Mouse (Mus musculus) intestine, embryonic 15.5 days (tissue): ENCODE data around the gene Ttll5. TPM values are rescaled to one million over a fixed set of nuclear protein-coding genes. Genes with fewer than 3 reads are reported as not detected.

ENCODE experiments used
- ATAC-seq: fragments of 200-750 bp; cut with Nextera tagmentation; 2 replicates; pipeline ENCODE4 v1.8.0; 2017; ENCODE audit warnings: moderate TSS enrichment, moderate library complexity
- H3K27ac ChIP-seq: fragments of 300-500 bp; sonication (generic); 2 replicates; pipeline ENCODE4 v1.5.1; 2015; ENCODE audit warnings: mild to moderate bottlenecking, inconsistent platforms
- H3K27me3 ChIP-seq: fragments of 300-500 bp; sonication (generic); replicated peaks from 2 replicates; pipeline ENCODE4 v1.6.1; 2015; ENCODE audit warnings: inconsistent platforms
- H3K36me3 ChIP-seq: fragments of 300-500 bp; sonication (generic); 2 replicates; pipeline ENCODE4 v1.6.1; 2015; ENCODE audit warnings: inconsistent platforms
- H3K4me1 ChIP-seq: fragments of 300-500 bp; sonication (generic); replicated peaks from 2 replicates; pipeline ENCODE4 v1.6.1; 2015; ENCODE audit warnings: inconsistent platforms
- H3K4me2 ChIP-seq: fragments of 300-500 bp; sonication (generic); replicated peaks from 2 replicates; pipeline ENCODE4 v1.6.1; 2015; ENCODE audit warnings: mild to moderate bottlenecking, inconsistent platforms
- H3K4me3 ChIP-seq: fragments of 300-500 bp; sonication (generic); replicated peaks from 2 replicates; pipeline ENCODE4 v1.5.1; 2015; ENCODE audit warnings: inconsistent platforms
- H3K9ac ChIP-seq: fragments of 300-500 bp; sonication (generic); 2 replicates; pipeline ENCODE4 v1.6.1; 2015; ENCODE audit warnings: inconsistent platforms
- H3K9me3 ChIP-seq: fragments of 300-500 bp; sonication (generic); 2 replicates; pipeline ENCODE4 v1.6.1; 2016; ENCODE audit warnings: inconsistent platforms
- WGBS: fragments of 180-500 bp; shearing (Covaris S2); methylation state at CpG from one replicate; pipeline ENCODE4 v1.1.7; 2015; 5-methylcytosine and 5-hydroxymethylcytosine counted together
- polyA plus RNA-seq: library from polyadenylated mRNA; unstranded; fragments of >200 nt; fragmentation: Nextera tagmentation; extraction: Ambion mirVana; gene quantifications from 2 replicates; pipeline ENCODE4 v1.2.1, GENCODE M21; 2015

Ttll5 gene
- polyA plus RNA-seq, 1 experiment from 2014 or later = 9.0 TPM

GRCm38 (mm10) chr12:85960699-85961098 lies 136.2 kb downstream of the Ttll5 start:
- no peak for ATAC-seq
- Histone ChIP-seq H3K27me3 (no peaks in the 10 kb centered on the region), H3K36me3 (no peaks in the 10 kb centered on the region), H3K4me1 (peaks cover 10% of the 10 kb centered on the region; the same call in 1 of the 2 replicates), H3K27ac (no peak overlapping the region), H3K9me3 (no peaks in the 10 kb centered on the region), H3K9ac (no peak overlapping the region), H3K4me2 (no peak overlapping the region), H3K4me3 (no peak overlapping the region)
- WGBS = 61% methylated on average over 4 of the region's 4 CpGs

GRCm38 (mm10) chr12:85963160-85963559 lies 138.7 kb downstream of the Ttll5 start:
- no peaks in the 10 kb centered on the region for H3K9me3 ChIP-seq
- H3K4me1 ChIP-seq = peaks cover 10% of the 10 kb centered on the region; the same call in 1 of the 2 replicates
- 41% methylated on average over 2 of the region's 2 CpGs for WGBS
- peak overlapping the region; percentile 64 for H3K27ac ChIP-seq
- H3K4me2 ChIP-seq = no peak overlapping the region
- peak; percentile 23; the same call in 1 of the 2 replicates for ATAC-seq
- no peaks in the 10 kb centered on the region for H3K27me3 ChIP-seq
- H3K9ac ChIP-seq = no peak overlapping the region
- H3K4me3 ChIP-seq = no peak overlapping the region
- no peaks in the 10 kb centered on the region for H3K36me3 ChIP-seq

GRCm38 (mm10) chr12:85963699-85964098 lies 139.2 kb downstream of the Ttll5 start:
- Histone ChIP-seq H3K27ac (peak overlapping the region; percentile 64), H3K4me3 (no peak overlapping the region), H3K36me3 (no peaks in the 10 kb centered on the region), H3K27me3 (no peaks in the 10 kb centered on the region), H3K9ac (no peak overlapping the region), H3K9me3 (no peaks in the 10 kb centered on the region), H3K4me2 (no peak overlapping the region), H3K4me1 (peaks cover 10% of the 10 kb centered on the region; the same call in 1 of the 2 replicates)
- peak; percentile 31; the same call in 1 of the 2 replicates for ATAC-seq
- WGBS = 46% methylated on average over 11 of the region's 11 CpGs

DNA sequence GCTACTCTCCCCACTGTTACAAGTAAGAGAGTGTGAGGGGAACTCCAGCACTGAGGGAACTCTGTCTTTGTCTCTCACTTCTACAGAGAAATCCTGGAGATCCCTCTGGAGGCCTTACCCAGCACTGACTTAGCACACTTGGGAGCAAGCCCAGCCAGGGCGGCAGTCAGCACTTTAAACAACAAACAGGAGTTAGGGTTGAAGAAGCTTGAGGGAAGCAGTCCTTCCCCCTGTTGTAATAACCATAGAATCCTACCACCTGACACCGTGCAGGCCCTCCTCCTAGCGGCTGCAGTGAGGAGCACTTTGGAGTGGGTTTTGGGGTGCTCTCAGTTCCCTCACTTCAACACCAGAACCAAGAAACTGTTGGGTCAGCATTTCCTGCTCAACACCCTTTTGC lies 140.0 kb downstream of the Ttll5 start:
- no peaks in the 10 kb centered on the region for H3K36me3 ChIP-seq
- H3K9ac ChIP-seq = no peak overlapping the region
- WGBS = 78% methylated on average over 3 of the region's 3 CpGs
- H3K27me3 ChIP-seq = no peaks in the 10 kb centered on the region
- H3K9me3 ChIP-seq = no peaks in the 10 kb centered on the region
- no peak overlapping the region for H3K27ac ChIP-seq
- H3K4me1 ChIP-seq = peaks cover 10% of the 10 kb centered on the region; the same call in 1 of the 2 replicates
- no peak overlapping the region for H3K4me2 ChIP-seq
- H3K4me3 ChIP-seq = no peak overlapping the region
- ATAC-seq = no peak

- ATAC-seq = no peak
- Histone ChIP-seq H3K36me3 (no peaks in the 10 kb centered on the region), H3K27me3 (no peaks in the 10 kb centered on the region), H3K27ac (no peak overlapping the region), H3K9ac (no peak overlapping the region), H3K4me1 (peaks cover 13% of the 10 kb centered on the region; the same call in 1 of the 2 replicates), H3K9me3 (no peaks in the 10 kb centered on the region), H3K4me3 (no peak overlapping the region), H3K4me2 (no peak overlapping the region)
These were observed 143.4 kb downstream of the Ttll5 start for GRCm38 (mm10) chr12:85967812-85968211.

GRCm38 (mm10) chr12:85968409-85968808 lies 143.9 kb downstream of the Ttll5 start:
- Histone ChIP-seq H3K9me3 (no peaks in the 10 kb centered on the region), H3K9ac (no peak overlapping the region), H3K4me2 (no peak overlapping the region), H3K27ac (no peak overlapping the region), H3K36me3 (no peaks in the 10 kb centered on the region), H3K4me3 (no peak overlapping the region), H3K4me1 (peaks cover 8% of the 10 kb centered on the region; the same call in 1 of the 2 replicates), H3K27me3 (no peaks in the 10 kb centered on the region)
- ATAC-seq = no peak
- 89% methylated on average over 4 of the region's 4 CpGs for WGBS

- peaks cover 7% of the 10 kb centered on the region; the same call in 1 of the 2 replicates for H3K4me1 ChIP-seq
- H3K4me3 ChIP-seq = no peak overlapping the region
- H3K36me3 ChIP-seq = no peaks in the 10 kb centered on the region
- no peaks in the 10 kb centered on the region for H3K9me3 ChIP-seq
- H3K27me3 ChIP-seq = no peaks in the 10 kb centered on the region
- no peak overlapping the region for H3K4me2 ChIP-seq
- WGBS = 51% methylated on average over 5 of the region's 5 CpGs
- ATAC-seq = no peak
- H3K27ac ChIP-seq = no peak overlapping the region
- no peak overlapping the region for H3K9ac ChIP-seq
These were observed 145.1 kb downstream of the Ttll5 start for GRCm38 (mm10) chr12:85969571-85969970.

- no peaks in the 10 kb centered on the region for H3K36me3 ChIP-seq
- no peaks in the 10 kb centered on the region for H3K27me3 ChIP-seq
- no peak overlapping the region for H3K4me3 ChIP-seq
- H3K9ac ChIP-seq = no peak overlapping the region
- H3K27ac ChIP-seq = no peak overlapping the region
- H3K4me2 ChIP-seq = no peak overlapping the region
- H3K4me1 ChIP-seq = peaks cover 7% of the 10 kb centered on the region; the same call in 1 of the 2 replicates
- H3K9me3 ChIP-seq = no peaks in the 10 kb centered on the region
- no peak for ATAC-seq
- WGBS = 74% methylated on average over 5 of the region's 5 CpGs
These were observed 145.7 kb downstream of the Ttll5 start for GRCm38 (mm10) chr12:85970191-85970590.

DNA sequence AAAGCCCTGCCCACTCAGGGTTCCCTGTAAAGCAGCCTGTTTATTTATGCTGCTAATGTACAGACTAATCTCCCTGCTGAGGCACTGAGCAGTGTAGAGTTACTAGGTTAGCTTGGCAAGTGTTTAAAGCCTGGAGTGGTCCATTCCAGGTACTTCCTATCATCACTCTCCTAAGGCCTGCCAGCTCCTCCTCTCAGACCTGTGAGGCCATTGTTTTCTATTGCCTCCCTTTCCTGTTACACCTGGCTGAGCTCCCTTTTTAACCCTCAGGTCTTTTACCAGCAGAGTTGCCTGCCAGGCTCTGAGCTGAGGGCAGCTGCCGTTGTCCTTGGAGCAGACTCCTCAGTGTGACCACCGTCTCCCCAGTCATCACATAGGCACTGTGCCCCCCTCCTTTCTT lies 146.3 kb downstream of the Ttll5 start:
- Histone ChIP-seq H3K9me3 (no peaks in the 10 kb centered on the region), H3K4me2 (no peak overlapping the region), H3K9ac (no peak overlapping the region), H3K27me3 (no peaks in the 10 kb centered on the region), H3K4me3 (no peak overlapping the region), H3K4me1 (peaks cover 7% of the 10 kb centered on the region; the same call in 1 of the 2 replicates), H3K36me3 (no peaks in the 10 kb centered on the region), H3K27ac (no peak overlapping the region)
- 69% methylated on average over 2 of the region's 2 CpGs for WGBS
- no peak for ATAC-seq

GRCm38 (mm10) chr12:85971655-85972054 lies 147.2 kb downstream of the Ttll5 start:
- Histone ChIP-seq H3K4me3 (no peak overlapping the region), H3K9ac (no peak overlapping the region), H3K4me1 (peaks cover 7% of the 10 kb centered on the region; the same call in 1 of the 2 replicates), H3K27ac (no peak overlapping the region), H3K9me3 (no peaks in the 10 kb centered on the region), H3K27me3 (no peaks in the 10 kb centered on the region), H3K36me3 (no peaks in the 10 kb centered on the region), H3K4me2 (no peak overlapping the region)
- 90% methylated on average over 4 of the region's 4 CpGs for WGBS
- no peak for ATAC-seq

DNA sequence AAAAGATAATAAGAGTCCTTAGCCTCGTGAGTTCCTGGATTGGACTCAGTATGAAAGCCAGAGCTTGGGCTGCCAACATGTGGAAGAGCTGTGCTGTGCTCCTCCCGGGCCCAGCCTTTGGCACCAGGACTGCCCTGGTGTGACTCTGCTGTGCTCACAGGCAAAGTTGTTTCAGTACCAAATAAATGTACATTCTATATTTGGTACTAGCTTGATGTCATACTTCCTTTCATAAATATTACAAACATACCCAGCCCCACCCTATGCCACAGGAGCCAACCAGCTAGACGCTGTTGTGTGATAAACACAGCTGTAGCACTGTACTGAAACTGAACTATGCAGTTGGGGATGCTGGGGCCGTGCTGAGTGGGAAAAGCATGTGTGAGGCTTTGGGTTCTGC lies 149.1 kb downstream of the Ttll5 start:
- Histone ChIP-seq H3K36me3 (no peaks in the 10 kb centered on the region), H3K4me3 (no peak overlapping the region), H3K9ac (no peak overlapping the region), H3K4me2 (no peak overlapping the region), H3K27me3 (no peaks in the 10 kb centered on the region), H3K9me3 (no peaks in the 10 kb centered on the region), H3K27ac (no peak overlapping the region), H3K4me1 (peaks cover 7% of the 10 kb centered on the region; the same call in 1 of the 2 replicates)
- WGBS = 39% methylated on average over 4 of the region's 4 CpGs
- ATAC-seq = 0 out of 2 replicates have a peak, but pooled peaks have one; percentile 28

DNA sequence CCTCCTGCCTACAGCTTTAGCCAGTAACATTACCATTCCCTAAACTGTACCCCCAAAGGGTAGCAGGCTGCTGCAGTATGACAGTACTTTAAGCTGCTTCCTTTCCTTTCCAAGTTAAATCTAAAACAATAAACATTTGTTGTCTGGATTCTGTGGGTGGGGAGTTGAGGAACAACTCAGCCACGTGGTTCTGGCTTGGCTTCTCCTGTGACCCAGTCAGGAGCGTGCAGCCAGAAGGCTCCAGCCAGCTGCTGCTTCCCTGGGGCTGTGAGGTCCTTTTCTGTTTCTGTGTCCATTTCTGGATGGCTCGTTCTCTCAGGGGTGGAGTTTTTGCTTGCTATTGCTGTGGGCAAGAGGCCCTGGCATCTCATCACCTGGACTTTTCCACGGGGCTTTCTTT lies 149.6 kb downstream of the Ttll5 start:
- H3K27me3 ChIP-seq = no peaks in the 10 kb centered on the region
- no peaks in the 10 kb centered on the region for H3K9me3 ChIP-seq
- no peak overlapping the region for H3K27ac ChIP-seq
- no peak for ATAC-seq
- H3K36me3 ChIP-seq = no peaks in the 10 kb centered on the region
- no peak overlapping the region for H3K4me2 ChIP-seq
- H3K4me3 ChIP-seq = no peak overlapping the region
- peaks cover 7% of the 10 kb centered on the region; the same call in 1 of the 2 replicates for H3K4me1 ChIP-seq
- WGBS = 46% methylated on average over 4 of the region's 4 CpGs
- no peak overlapping the region for H3K9ac ChIP-seq

DNA sequence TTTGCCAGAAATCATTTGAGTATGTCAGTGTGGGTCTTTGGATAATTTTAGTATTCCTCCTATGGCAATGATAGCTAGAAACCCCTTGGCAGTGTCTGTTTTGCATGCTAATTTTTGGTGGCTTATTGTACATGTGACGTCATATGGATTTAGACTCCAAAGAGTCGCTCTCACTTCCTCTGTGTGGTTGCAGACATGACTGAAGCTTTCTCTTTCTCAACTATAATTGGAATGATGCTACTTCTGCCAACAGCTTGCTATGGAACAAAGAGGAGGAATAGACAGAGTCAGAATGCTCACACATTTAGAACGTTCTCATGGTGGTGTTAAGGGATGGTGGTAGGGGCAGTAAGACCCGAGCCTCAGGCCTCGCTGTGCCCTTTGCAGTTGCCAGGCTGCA lies 155.5 kb downstream of the Ttll5 start:
- Histone ChIP-seq H3K27ac (no peak overlapping the region), H3K4me1 (no peaks in the 10 kb centered on the region), H3K9me3 (no peaks in the 10 kb centered on the region), H3K9ac (no peak overlapping the region), H3K27me3 (no peaks in the 10 kb centered on the region), H3K4me3 (no peak overlapping the region), H3K36me3 (no peaks in the 10 kb centered on the region), H3K4me2 (no peak overlapping the region)
- no peak for ATAC-seq
- 86% methylated on average over 5 of the region's 5 CpGs for WGBS
